Mouse (Mus musculus) kidney, adult 18-20 months (tissue): Measurements from ENCODE around the gene Rbbp5.

Source experiments
- DNase-seq: peaks from one replicate; pipeline ENCODE4 v3.0.0; 2021

Rbbp5 gene

GRCm38 (mm10) chr1:132505155-132505554 is 28.0 kb downstream of the Rbbp5 start:
- no peak for DNase-seq

GRCm38 (mm10) chr1:132506058-132506457 is 28.9 kb downstream of the Rbbp5 start, which contains the start of gene Tmem81:
Tmem81 (plus strand) TSS chr1:132506230.
- DNase-seq = no peak

- DNase-seq = no peak
These were observed 29.5 kb downstream of the Rbbp5 start for GRCm38 (mm10) chr1:132506656-132507055.

- no peak for DNase-seq
These were observed 32.6 kb downstream of the Rbbp5 start for GRCm38 (mm10) chr1:132509771-132510170.

- no peak for DNase-seq
These were observed 34.4 kb downstream of the Rbbp5 start for GRCm38 (mm10) chr1:132511521-132511920.

- no peak for DNase-seq
These were observed 34.9 kb downstream of the Rbbp5 start for GRCm38 (mm10) chr1:132512106-132512505.

GRCm38 (mm10) chr1:132515339-132515738 is 38.2 kb downstream of the Rbbp5 start:
- DNase-seq = no peak

- DNase-seq = no peak
These were observed 39.6 kb downstream of the Rbbp5 start for GRCm38 (mm10) chr1:132516776-132517175.

- DNase-seq = no peak
These were observed 41.5 kb downstream of the Rbbp5 start for GRCm38 (mm10) chr1:132518621-132519020.

- DNase-seq = peak; percentile 26
These were observed 42.6 kb downstream of the Rbbp5 start for GRCm38 (mm10) chr1:132519734-132520133.

GRCm38 (mm10) chr1:132520764-132521163 is 43.6 kb downstream of the Rbbp5 start:
- peak; percentile 50 for DNase-seq

GRCm38 (mm10) chr1:132523048-132523447 is 45.9 kb downstream of the Rbbp5 start:
- DNase-seq = no peak

GRCm38 (mm10) chr1:132523920-132524319 is 46.8 kb downstream of the Rbbp5 start:
- peak; percentile 37 for DNase-seq

GRCm38 (mm10) chr1:132525832-132526231 is 48.7 kb downstream of the Rbbp5 start:
- DNase-seq = peak; percentile 51

GRCm38 (mm10) chr1:132528071-132528470 is 50.9 kb downstream of the Rbbp5 start:
- DNase-seq = no peak

GRCm38 (mm10) chr1:132528647-132529334 is 51.6 kb downstream of the Rbbp5 start:
- DNase-seq = no peak

- no peak for DNase-seq
These were observed 53.5 kb downstream of the Rbbp5 start for GRCm38 (mm10) chr1:132530631-132531191.

GRCm38 (mm10) chr1:132532521-132532920 is 55.4 kb downstream of the Rbbp5 start:
- no peak for DNase-seq

- no peak for DNase-seq
These were observed 56.7 kb downstream of the Rbbp5 start for GRCm38 (mm10) chr1:132533840-132534239.

GRCm38 (mm10) chr1:132535541-132535940 is 58.4 kb downstream of the Rbbp5 start:
- DNase-seq = no peak

GRCm38 (mm10) chr1:132536416-132536815 is 59.3 kb downstream of the Rbbp5 start:
- no peak for DNase-seq

- DNase-seq = no peak
These were observed 60.6 kb downstream of the Rbbp5 start for GRCm38 (mm10) chr1:132537736-132538135.

- DNase-seq = no peak
These were observed 63.5 kb downstream of the Rbbp5 start for GRCm38 (mm10) chr1:132540701-132541100.

GRCm38 (mm10) chr1:132541171-132541823 is 64.1 kb downstream of the Rbbp5 start:
- DNase-seq = no peak
